Mouse (Mus musculus) splenic B cell, adult 2 months (primary cell): Measurements from ENCODE around the gene 1700109H08Rik.
A peak's percentile ranks its signal among the peaks of the same experiment; 100 is the strongest.
"Not testable (repeated sequence)": the region's sequence is repeated elsewhere in the genome, so short reads cannot be mapped to it uniquely, and the experiment has no call there.

Experiments used
- DNase-seq: peaks from one replicate; pipeline ENCODE4 v3.0.0-alpha.2; 2011; ENCODE audit warnings: low read depth, low spot score
- H3K27me3 ChIP-seq: 2 replicates; pipeline ENCODE4 v1.6.1; 2012; ENCODE audit warnings: mild to moderate bottlenecking, low read length, moderate library complexity, mixed read lengths; ENCODE audit not compliant: control insufficient read depth, poor library complexity, insufficient read depth, severe bottlenecking
- H3K36me3 ChIP-seq: 2 replicates; pipeline ENCODE4 v1.6.1; 2012; ENCODE audit warnings: mild to moderate bottlenecking, low read length, moderate library complexity, mixed read lengths; ENCODE audit not compliant: control insufficient read depth, poor library complexity, insufficient read depth, severe bottlenecking

Gene 1700109H08Rik

DNA sequence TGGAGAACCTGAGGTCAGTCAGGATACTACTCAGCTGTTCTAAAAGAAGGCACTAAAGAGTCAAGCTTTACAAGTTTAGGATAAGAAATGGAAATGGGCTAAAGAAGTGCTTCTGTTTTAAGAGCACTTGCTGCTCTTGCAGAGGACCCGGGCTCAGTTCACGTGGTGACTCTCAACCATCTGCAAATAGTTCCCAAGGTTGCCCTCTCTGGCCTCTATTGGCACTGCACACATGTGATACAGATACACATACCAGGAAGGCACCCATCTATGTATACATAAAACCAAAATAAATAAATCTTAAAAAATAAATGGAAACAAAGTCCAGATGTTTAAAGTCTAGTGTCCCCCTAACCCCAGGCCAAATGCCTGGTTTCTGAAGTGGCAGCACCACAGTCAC lies 3.5 kb downstream of the 1700109H08Rik start:
- H3K36me3 ChIP-seq: peaks cover 21% of the 10 kb centered on the region
- no peak for DNase-seq
- H3K27me3 ChIP-seq: no peaks in the 10 kb centered on the region

DNA sequence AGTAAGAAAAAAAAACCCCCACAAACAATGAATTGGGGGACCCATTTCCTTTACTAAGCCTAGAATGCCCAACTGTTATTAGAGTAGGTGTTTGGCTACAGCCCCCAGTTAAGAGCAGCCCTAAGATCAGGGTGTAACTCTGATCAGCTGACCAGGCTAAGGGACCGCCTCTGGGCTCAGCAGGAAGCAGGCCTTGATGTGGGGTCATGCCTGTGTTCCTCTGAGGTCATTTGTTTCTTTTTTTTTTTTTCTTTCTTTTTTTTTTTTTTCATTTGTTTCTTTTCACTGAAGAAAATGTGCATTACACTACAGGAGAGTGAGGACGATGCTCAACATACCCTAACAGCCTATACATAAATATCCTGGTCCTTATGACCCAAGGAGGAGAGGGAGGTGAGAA lies 6.6 kb downstream of the 1700109H08Rik start:
- no peak for DNase-seq
- peaks cover 17% of the 10 kb centered on the region for H3K36me3 ChIP-seq

DNA sequence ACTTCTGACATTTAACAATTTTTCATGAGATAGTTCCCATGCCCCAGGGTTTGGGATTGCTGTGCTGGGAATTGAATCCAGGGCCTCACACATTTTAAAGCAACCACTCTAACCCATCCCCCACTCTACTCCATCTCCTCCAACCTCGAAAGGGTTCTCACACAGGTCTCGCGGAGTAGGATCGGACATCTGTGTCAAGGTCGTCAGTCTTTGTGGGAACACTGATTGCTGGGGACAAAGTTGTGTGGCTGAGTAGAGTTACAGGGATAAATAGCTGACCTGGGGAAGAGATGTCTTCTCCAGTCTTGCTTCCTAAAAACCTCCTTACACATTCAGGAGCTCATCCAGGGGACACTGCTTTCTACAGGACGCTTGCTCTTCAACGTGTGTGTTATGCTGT lies 7.7 kb downstream of the 1700109H08Rik start:
- H3K36me3 ChIP-seq: peaks cover 13% of the 10 kb centered on the region
- no peaks in the 10 kb centered on the region for H3K27me3 ChIP-seq
- DNase-seq: no peak

More for the DNA sequence above, 6.6 kb downstream of the 1700109H08Rik start:
- no peaks in the 10 kb centered on the region for H3K27me3 ChIP-seq

DNA sequence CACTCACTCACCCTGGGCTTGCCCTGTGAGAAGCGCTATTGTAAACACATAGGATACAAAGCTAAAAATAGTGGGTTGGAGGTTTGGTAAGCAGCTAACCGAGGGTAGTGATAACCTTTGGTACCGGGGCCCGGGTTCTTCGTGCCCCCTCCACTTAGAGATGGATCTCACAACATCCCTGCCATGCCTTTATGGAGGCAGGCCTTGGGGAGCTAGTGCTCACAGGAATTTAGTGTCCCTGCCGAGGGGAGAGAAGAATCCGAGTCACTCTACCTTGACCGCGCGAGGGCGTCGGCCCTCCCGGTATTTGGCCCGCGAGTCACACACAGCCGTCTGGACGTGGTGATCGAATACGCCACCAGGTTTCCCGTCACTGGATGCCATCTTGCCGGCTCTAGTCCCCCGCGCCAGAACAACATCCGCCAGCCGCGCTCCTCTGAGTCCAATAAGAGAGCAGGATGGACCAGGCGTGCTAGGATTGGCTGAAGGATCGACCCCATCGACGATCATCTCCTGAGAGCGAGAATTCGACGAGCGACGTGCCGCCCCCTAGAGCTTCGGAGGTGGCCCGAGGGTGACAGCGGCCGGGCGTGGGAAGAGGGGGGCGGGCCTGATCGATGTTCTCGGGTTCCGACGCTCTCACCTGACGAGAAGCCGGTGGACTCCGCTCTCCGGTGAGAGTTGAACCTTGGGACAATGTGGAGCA lies 24.5 kb downstream of the 1700109H08Rik start, which contains the start of gene Pex1:
Pex1 (plus strand) TSS at position 374 of the 706 bp plus-strand sequence.
- DNase-seq: peak; percentile 98
- no peaks in the 10 kb centered on the region for H3K27me3 ChIP-seq
- peaks cover 5% of the 10 kb centered on the region for H3K36me3 ChIP-seq

DNA sequence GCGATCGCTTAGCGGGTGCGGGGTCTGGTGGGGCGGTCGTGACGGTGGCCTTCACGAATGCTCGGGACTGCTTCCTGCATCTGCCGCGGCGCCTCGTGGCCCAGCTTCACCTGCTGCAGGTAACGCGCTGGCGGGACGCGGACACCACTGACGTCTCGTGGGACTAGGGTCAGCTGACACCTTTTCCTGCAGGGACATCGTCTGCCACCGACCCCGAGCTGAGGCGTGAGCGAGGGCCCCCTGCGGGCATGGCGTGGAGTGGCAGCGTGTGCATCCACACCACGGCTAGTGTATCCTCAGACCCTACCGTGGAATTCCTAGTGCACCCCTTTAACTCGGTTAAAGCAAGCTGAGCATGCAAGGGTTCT lies 25.0 kb downstream of the 1700109H08Rik start, which contains the start of gene Rbm48:
Rbm48 (minus strand) TSS at position 187 of the 368 bp plus-strand sequence.
- peaks cover 3% of the 10 kb centered on the region for H3K36me3 ChIP-seq
- H3K27me3 ChIP-seq: no peaks in the 10 kb centered on the region
- DNase-seq: peak; percentile 89

- DNase-seq: no peak
- Histone ChIP-seq H3K27me3 (no peaks in the 10 kb centered on the region), H3K36me3 (no peaks in the 10 kb centered on the region; the same call in 1 of the 2 replicates)
These were observed 25.8 kb downstream of the 1700109H08Rik start for GRCm38 (mm10) chr5:3597171-3597570.

DNA sequence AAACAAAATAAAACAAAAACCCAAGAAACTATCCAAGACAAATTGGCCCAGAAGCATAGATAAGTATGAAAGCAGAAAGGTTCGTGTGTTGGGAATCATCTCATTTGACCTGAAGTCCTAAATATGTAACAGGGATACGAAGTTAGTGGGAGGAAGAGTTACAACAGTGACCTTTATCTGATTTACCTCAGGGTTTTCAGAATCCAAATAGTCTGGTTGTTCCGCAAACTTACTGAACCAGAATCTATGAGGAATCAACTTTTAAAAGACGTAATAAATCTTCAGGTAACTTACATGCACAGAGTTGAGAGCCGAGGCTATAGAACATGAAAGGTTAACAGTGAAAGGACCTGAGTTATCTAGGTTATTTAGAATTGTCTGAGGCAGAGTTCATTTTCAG lies 27.4 kb downstream of the 1700109H08Rik start:
- no peak for DNase-seq
- Histone ChIP-seq H3K27me3 (no peaks in the 10 kb centered on the region), H3K36me3 (no peaks in the 10 kb centered on the region)

GRCm38 (mm10) chr5:3600298-3600697 lies 28.9 kb downstream of the 1700109H08Rik start:
- Histone ChIP-seq H3K27me3 (no peaks in the 10 kb centered on the region), H3K36me3 (no peaks in the 10 kb centered on the region; the same call in 1 of the 2 replicates)
- no peak for DNase-seq

DNA sequence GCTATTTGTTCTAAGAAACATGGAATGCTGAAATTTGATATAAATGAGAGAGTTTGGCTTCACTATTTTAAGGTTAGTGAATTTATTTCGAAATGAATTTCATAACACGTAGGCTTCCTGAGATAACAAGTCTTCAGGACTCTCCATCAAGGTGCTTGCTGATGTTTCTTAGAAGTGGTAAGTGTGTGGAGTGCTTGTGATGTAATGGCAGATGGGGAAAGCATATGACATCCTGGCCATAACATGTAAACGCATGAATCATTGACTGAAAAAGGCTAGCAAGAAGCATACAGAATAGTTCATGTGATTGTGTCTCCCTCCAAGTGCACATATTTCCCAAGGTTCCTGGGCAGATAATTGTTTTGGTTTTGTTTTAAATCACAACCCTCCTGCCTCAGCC lies 29.4 kb downstream of the 1700109H08Rik start:
- DNase-seq: no peak
- Histone ChIP-seq H3K27me3 (no peaks in the 10 kb centered on the region), H3K36me3 (no peaks in the 10 kb centered on the region; the same call in 1 of the 2 replicates)

DNA sequence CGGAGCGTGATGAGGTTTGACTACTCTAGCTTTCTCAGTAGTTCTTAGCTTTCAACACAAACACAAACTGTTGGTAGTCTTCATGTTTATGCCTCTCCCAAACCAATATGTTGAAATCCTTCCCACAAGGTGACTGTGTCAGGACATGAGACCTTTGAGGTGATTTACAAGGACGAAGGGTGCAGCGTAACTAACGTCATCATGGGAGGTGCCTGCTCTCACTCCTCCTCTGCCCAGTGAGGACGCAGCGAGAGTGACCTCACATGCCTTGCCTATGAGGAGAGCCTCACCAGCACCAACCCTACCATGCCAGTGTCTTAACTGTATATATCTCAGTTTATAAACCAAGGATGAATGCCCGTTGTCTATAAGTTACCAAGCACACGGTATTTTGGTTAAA lies 35.7 kb downstream of the 1700109H08Rik start:
- Histone ChIP-seq H3K36me3 (peaks cover 6% of the 10 kb centered on the region), H3K27me3 (no peaks in the 10 kb centered on the region)
- no peak for DNase-seq

DNA sequence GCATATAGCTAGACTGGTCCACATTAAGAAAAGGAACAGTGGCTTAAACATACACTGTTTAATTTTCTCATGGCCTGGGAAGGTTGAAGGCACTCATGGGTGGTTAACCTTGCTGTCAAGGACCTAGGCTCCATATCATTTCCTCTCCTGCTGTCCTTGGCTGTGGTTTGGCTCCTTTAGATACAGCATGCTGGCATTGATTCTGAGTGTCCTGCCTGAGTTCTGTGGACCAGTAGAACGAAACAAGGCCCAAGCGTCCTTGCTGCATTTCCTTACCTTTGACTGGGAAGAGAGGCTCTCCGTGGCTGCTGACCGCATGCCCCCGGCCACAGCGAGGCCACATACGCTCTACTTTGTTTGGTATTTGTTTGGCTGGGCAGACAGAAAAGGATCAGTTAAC lies 37.9 kb downstream of the 1700109H08Rik start:
- DNase-seq: no peak
- H3K36me3 ChIP-seq: peaks cover 6% of the 10 kb centered on the region

GRCm38 (mm10) chr5:3611835-3612234 lies 40.5 kb downstream of the 1700109H08Rik start:
- not testable (repeated sequence) for H3K36me3 ChIP-seq, H3K27me3 ChIP-seq

More for the DNA sequence above, 37.9 kb downstream of the 1700109H08Rik start:
- no peaks in the 10 kb centered on the region for H3K27me3 ChIP-seq

DNA sequence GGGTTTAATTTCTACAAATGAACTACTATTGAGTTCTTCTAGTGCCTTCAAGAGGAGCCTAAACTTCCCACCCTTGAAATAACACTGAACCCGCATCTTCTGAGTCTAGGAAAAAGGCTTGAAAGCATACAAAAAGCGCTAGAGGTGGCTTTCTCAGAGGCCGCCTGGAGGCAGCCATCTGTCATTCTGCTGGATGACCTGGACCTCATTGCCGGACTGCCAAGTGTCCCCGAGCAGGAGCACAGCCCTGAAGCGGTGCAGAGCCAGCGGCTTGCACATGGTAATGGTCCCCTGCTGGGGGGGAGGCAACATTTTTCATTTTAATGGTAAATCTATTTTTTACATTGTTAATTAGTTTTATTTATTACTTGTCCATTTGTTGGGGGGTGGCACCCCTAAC lies 49.1 kb downstream of the 1700109H08Rik start:
- peaks cover 6% of the 10 kb centered on the region; the same call in 1 of the 2 replicates for H3K36me3 ChIP-seq
- H3K27me3 ChIP-seq: no peaks in the 10 kb centered on the region
- DNase-seq: no peak

More at GRCm38 (mm10) chr5:3611835-3612234, 40.5 kb downstream of the 1700109H08Rik start:
- DNase-seq: not testable (repeated sequence)

DNA sequence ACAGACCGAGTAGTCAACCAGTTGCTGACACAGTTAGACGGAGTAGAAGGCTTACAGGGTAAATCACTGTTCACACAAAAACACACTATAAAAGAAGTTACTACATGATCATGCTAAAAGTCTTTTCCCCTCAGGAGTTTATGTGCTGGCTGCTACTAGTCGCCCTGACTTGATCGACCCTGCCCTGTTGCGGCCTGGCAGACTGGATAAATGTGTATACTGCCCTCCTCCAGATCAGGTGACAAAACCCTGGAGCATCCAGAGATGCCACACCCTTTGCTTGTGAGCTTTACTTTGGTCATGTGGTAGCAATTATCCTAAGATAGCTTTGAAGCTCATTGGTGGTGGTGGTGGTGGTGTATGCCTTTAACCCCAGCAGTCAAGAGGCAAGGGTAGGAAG lies 58.7 kb downstream of the 1700109H08Rik start:
- Histone ChIP-seq H3K27me3 (no peaks in the 10 kb centered on the region), H3K36me3 (peaks cover 5% of the 10 kb centered on the region)
- no peak for DNase-seq

DNA sequence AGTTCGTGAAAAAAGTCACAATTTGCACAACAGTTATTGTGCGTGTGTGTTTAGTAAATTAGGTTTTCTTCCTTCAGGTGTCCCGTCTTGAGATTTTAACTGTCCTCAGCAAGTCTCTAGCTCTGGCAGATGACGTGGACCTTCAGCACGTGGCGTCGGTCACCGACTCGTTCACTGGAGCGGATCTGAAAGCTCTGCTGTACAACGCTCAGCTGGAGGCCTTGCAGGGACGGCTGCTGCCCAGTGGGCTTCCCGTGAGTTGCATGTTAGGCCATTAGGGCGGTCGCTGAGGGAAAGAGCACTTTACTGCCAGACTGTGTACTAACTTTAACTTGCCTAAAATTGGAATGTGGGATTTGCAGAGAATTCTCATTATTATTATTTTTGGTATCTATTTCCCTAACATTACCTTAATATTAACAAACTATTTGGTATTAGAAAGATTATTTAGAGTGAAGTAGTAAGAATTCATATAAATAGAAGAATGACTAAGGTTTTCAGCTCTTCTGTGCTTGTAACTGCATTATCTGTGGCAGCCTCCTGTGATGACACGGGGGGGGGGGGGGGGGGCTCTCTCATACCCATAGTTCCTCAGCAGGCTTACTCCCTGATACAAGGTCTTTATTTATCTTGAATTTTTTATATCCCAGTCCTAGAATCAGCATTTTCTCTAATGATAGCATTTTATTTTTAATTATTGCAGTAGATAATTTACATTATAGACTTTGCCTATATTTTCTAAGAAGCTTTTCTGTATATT lies 60.3 kb downstream of the 1700109H08Rik start:
- H3K27me3 ChIP-seq: no peaks in the 10 kb centered on the region
- 0 out of 2 replicates have a peak, but pooled peaks cover 2% of the 10 kb centered on the region for H3K36me3 ChIP-seq
- DNase-seq: no peak
